Mouse (Mus musculus): Measurements from ENCODE around the gene Nolc1. TPM values are rescaled to one million over a fixed set of nuclear protein-coding genes. Genes with fewer than 3 reads are reported as not detected.
"Not testable (repeated sequence)": the region's sequence is repeated elsewhere in the genome, so short reads cannot be mapped to it uniquely, and the experiment has no call there.

The Nolc1 gene
- polyA plus RNA-seq, 1 experiment: 74.3 TPM

GRCm38 (mm10) chr19:46119458-46119857 lies 43.8 kb downstream of the Nolc1 start:
- no peaks in the 10 kb centered on the region for H3K79me3 ChIP-seq (ENCODE audit: low read depth)
- H3K27me3 ChIP-seq (ENCODE audit: control insufficient read depth, insufficient read depth, insufficient read length): peaks cover 3% of the 10 kb centered on the region
- no peak overlapping the region for H3K4me3 ChIP-seq (ENCODE audit: insufficient read depth, poor library complexity, severe bottlenecking)
- no peaks in the 10 kb centered on the region for H3K36me3 ChIP-seq (ENCODE audit: control insufficient read depth, insufficient read depth)
- H3K79me2 ChIP-seq (ENCODE audit: control insufficient read depth, insufficient read depth): no peaks in the 10 kb centered on the region
- H3ac ChIP-seq (ENCODE audit: control insufficient read depth, insufficient read length, low read depth): no peak overlapping the region
- TF ChIP-seq USF1 (IDR thresholded peaks at IDR 0.05; ENCODE audit: low read depth) (no peak), CEBPB (IDR thresholded peaks at IDR 0.05; ENCODE audit: low read depth) (no peak), MAX (IDR thresholded peaks at IDR 0.05) (no peak), MYOD1 (IDR thresholded peaks at IDR 0.05; ENCODE audit: control insufficient read depth, insufficient read length, low read depth) (no peak), FOSL1 (IDR thresholded peaks at IDR 0.05; ENCODE audit: insufficient read depth, low read length, poor library complexity, severe bottlenecking) (no peak), MYOG (IDR thresholded peaks at IDR 0.05; ENCODE audit: control insufficient read depth, extremely low read depth, insufficient read length) (no peak), CTCF (IDR thresholded peaks at IDR 0.05; ENCODE audit: control insufficient read depth, insufficient read depth, insufficient read length) (no peak)

- H3K4me3 ChIP-seq (ENCODE audit: insufficient read depth, poor library complexity, severe bottlenecking): no peak overlapping the region
- no peaks in the 10 kb centered on the region for H3K79me3 ChIP-seq (ENCODE audit: low read depth)
- peaks cover 3% of the 10 kb centered on the region for H3K27me3 ChIP-seq (ENCODE audit: control insufficient read depth, insufficient read depth, insufficient read length)
- H3ac ChIP-seq (ENCODE audit: control insufficient read depth, insufficient read length, low read depth): no peak overlapping the region
- no peaks in the 10 kb centered on the region for H3K79me2 ChIP-seq (ENCODE audit: control insufficient read depth, insufficient read depth)
- no peak for TF ChIP-seq MAX (IDR thresholded peaks at IDR 0.05)
- no peak for TF ChIP-seq CEBPB (IDR thresholded peaks at IDR 0.05; ENCODE audit: low read depth)
- H3K36me3 ChIP-seq (ENCODE audit: control insufficient read depth, insufficient read depth): no peaks in the 10 kb centered on the region
Observed at GRCm38 (mm10) chr19:46120872-46121271, 45.2 kb downstream of the Nolc1 start.

GRCm38 (mm10) chr19:46123876-46124275 lies 48.2 kb downstream of the Nolc1 start:
- Histone ChIP-seq H3K4me3 (ENCODE audit: insufficient read depth, poor library complexity, severe bottlenecking) (no peak overlapping the region), H3ac (ENCODE audit: control insufficient read depth, insufficient read length, low read depth) (no peak overlapping the region), H3K27me3 (ENCODE audit: control insufficient read depth, insufficient read depth, insufficient read length) (peaks cover 3% of the 10 kb centered on the region)

GRCm38 (mm10) chr19:46124651-46125050 lies 49.0 kb downstream of the Nolc1 start:
- peaks cover 3% of the 10 kb centered on the region for H3K27me3 ChIP-seq (ENCODE audit: control insufficient read depth, insufficient read depth, insufficient read length)
- H3ac ChIP-seq (ENCODE audit: control insufficient read depth, insufficient read length, low read depth): no peak overlapping the region
- no peaks in the 10 kb centered on the region for H3K36me3 ChIP-seq (ENCODE audit: control insufficient read depth, insufficient read depth)
- H3K4me3 ChIP-seq (ENCODE audit: insufficient read depth, poor library complexity, severe bottlenecking): no peak overlapping the region
- H3K79me3 ChIP-seq (ENCODE audit: low read depth): no peaks in the 10 kb centered on the region
- no peak for TF ChIP-seq USF1 (IDR thresholded peaks at IDR 0.05; ENCODE audit: low read depth)
- no peak for TF ChIP-seq MYOG (IDR thresholded peaks at IDR 0.05; ENCODE audit: control insufficient read depth, extremely low read depth, insufficient read length)
- no peak for TF ChIP-seq CEBPB (IDR thresholded peaks at IDR 0.05; ENCODE audit: low read depth)
- no peak for TF ChIP-seq MAX (IDR thresholded peaks at IDR 0.05)
- TF ChIP-seq CTCF (IDR thresholded peaks at IDR 0.05; ENCODE audit: control insufficient read depth, insufficient read depth, insufficient read length): no peak
- no peak for TF ChIP-seq MYOD1 (IDR thresholded peaks at IDR 0.05; ENCODE audit: control insufficient read depth, insufficient read length, low read depth)
- H3K79me2 ChIP-seq (ENCODE audit: control insufficient read depth, insufficient read depth): no peaks in the 10 kb centered on the region

More at GRCm38 (mm10) chr19:46123876-46124275, 48.2 kb downstream of the Nolc1 start:
- TF ChIP-seq MYOG (IDR thresholded peaks at IDR 0.05; ENCODE audit: control insufficient read depth, extremely low read depth, insufficient read length) (no peak), MAX (IDR thresholded peaks at IDR 0.05) (no peak), MYOD1 (IDR thresholded peaks at IDR 0.05; ENCODE audit: control insufficient read depth, insufficient read length, low read depth) (no peak), USF1 (IDR thresholded peaks at IDR 0.05; ENCODE audit: low read depth) (no peak), CTCF (IDR thresholded peaks at IDR 0.05; ENCODE audit: control insufficient read depth, insufficient read depth, insufficient read length) (no peak), CEBPB (IDR thresholded peaks at IDR 0.05; ENCODE audit: low read depth) (no peak), FOSL1 (IDR thresholded peaks at IDR 0.05; ENCODE audit: insufficient read depth, low read length, poor library complexity, severe bottlenecking) (no peak)
- Histone ChIP-seq H3K79me2 (ENCODE audit: control insufficient read depth, insufficient read depth) (no peaks in the 10 kb centered on the region), H3K79me3 (ENCODE audit: low read depth) (no peaks in the 10 kb centered on the region), H3K36me3 (ENCODE audit: control insufficient read depth, insufficient read depth) (no peaks in the 10 kb centered on the region)

GRCm38 (mm10) chr19:46126301-46126700 lies 50.6 kb downstream of the Nolc1 start:
- Histone ChIP-seq H3ac (ENCODE audit: control insufficient read depth, insufficient read length, low read depth) (no peak overlapping the region), H3K79me3 (ENCODE audit: low read depth) (no peaks in the 10 kb centered on the region), H3K4me3 (ENCODE audit: insufficient read depth, poor library complexity, severe bottlenecking) (no peak overlapping the region), H3K36me3 (ENCODE audit: control insufficient read depth, insufficient read depth) (no peaks in the 10 kb centered on the region), H3K79me2 (ENCODE audit: control insufficient read depth, insufficient read depth) (no peaks in the 10 kb centered on the region), H3K27me3 (ENCODE audit: control insufficient read depth, insufficient read depth, insufficient read length) (peaks cover 3% of the 10 kb centered on the region)
- no peak for TF ChIP-seq USF1 (IDR thresholded peaks at IDR 0.05; ENCODE audit: low read depth)
- TF ChIP-seq CTCF (IDR thresholded peaks at IDR 0.05; ENCODE audit: control insufficient read depth, insufficient read depth, insufficient read length): no peak
- no peak for TF ChIP-seq MYOD1 (IDR thresholded peaks at IDR 0.05; ENCODE audit: control insufficient read depth, insufficient read length, low read depth)
- TF ChIP-seq CEBPB (IDR thresholded peaks at IDR 0.05; ENCODE audit: low read depth): no peak
- TF ChIP-seq MAX (IDR thresholded peaks at IDR 0.05): no peak
- no peak for TF ChIP-seq FOSL1 (IDR thresholded peaks at IDR 0.05; ENCODE audit: insufficient read depth, low read length, poor library complexity, severe bottlenecking)

GRCm38 (mm10) chr19:46129737-46130136 lies 54.1 kb downstream of the Nolc1 start:
- not testable (repeated sequence) for H3K36me3 ChIP-seq (ENCODE audit: control insufficient read depth, insufficient read depth); H3ac ChIP-seq (ENCODE audit: control insufficient read depth, insufficient read length, low read depth); H3K27me3 ChIP-seq (ENCODE audit: control insufficient read depth, insufficient read depth, insufficient read length); H3K79me2 ChIP-seq (ENCODE audit: control insufficient read depth, insufficient read depth); H3K4me3 ChIP-seq (ENCODE audit: insufficient read depth, poor library complexity, severe bottlenecking); H3K79me3 ChIP-seq (ENCODE audit: low read depth)
